Comparison of ENCODE assay signal across 8 mouse cellular contexts in genomic region chr5:112253169-112253568, GRCm38 (mm10). TPM values are rescaled to one million over a fixed set of nuclear protein-coding genes. Genes with fewer than 3 reads are reported as not detected.
DNase-seq lines count a peak whose midpoint lies in the region.
"Had no signal": no experiment of that assay in that cellular context is flagged by ENCODE, and none has a peak within 500 bp of the region (broad histone marks: within the 10 kb centered on the region; RNA-seq: fewer than 3 reads in every experiment).

No protein-coding gene starts in this region.

- peak; percentile 23 for DNase-seq in spleen, adult 12 weeks (ENCODE audit: low spot score)
- no peak for DNase-seq in spleen, postnatal 14 days (ENCODE audit: low spot score in 2 of 2)
- peak; percentile 47 for DNase-seq in adrenal gland, postnatal 25 days
- DNase-seq in liver: peak; percentile 74
- DNase-seq in spleen, postnatal 36 days (ENCODE audit: low spot score in 2 of 2): peak; percentile 43 to 45
- no peak for DNase-seq in testis, postnatal 10 days (ENCODE audit: low spot score)
- no peak for DNase-seq in layer of hippocampus, postnatal 25 days (ENCODE audit: extremely low spot score in 1 of 2, low spot score in 1 of 2)
- DNase-seq: gastrocnemius, postnatal 25 days had no signal

RNA-seq across cellular contexts. Expression of gene Cryba4, which starts 0.9 kb away (rescaled TPM):
- 14.8 and 16.5 TPM in 2 replicates for total RNA-seq in adrenal gland, postnatal 25 days (2021)
- 1 to 10 TPM; 1.1 to 1.2 TPM for total RNA-seq in layer of hippocampus, postnatal 25 days (2021)

RNA-seq across cellular contexts. Expression of gene Crybb1, which starts 2.4 kb away (rescaled TPM):
- total RNA-seq in adrenal gland, postnatal 25 days (2021): 1.1 and 2.7 TPM in 2 replicates
- 1 to 10 TPM; 7.4 to 7.9 TPM for total RNA-seq in layer of hippocampus, postnatal 25 days (2021)

RNA-seq across cellular contexts. Expression of gene Tpst2, which starts 23.3 kb away (rescaled TPM):
- total RNA-seq in adrenal gland, postnatal 25 days (2021): 144 and 210 TPM in 2 replicates
- 10 to 100 TPM; 45.9 to 46.2 TPM for total RNA-seq in layer of hippocampus, postnatal 25 days (2021)

Comparison
In these comparisons a context has a peak if more than half of its experiments do, and no peak if none do; other contexts are left out.
1. DNase-seq: peak in spleen, adult 12 weeks (single experiment), adrenal gland, postnatal 25 days (single experiment), liver (single experiment) and spleen, postnatal 36 days (2 of 2); none in spleen, postnatal 14 days (0 of 2), testis, postnatal 10 days (single experiment) and layer of hippocampus, postnatal 25 days (0 of 2).